Mouse (Mus musculus) forebrain, embryonic 11.5 days (tissue): ENCODE measurements at regions not wholly inside any gene's neighbourhood (a gene's known extent, or its start where the extent isn't known, plus 50 kb on each side); places are given as distances from the start of the nearest gene placed in this dataset.

ENCODE experiments used
- ATAC-seq: fragments of 200-750 bp; cut with Nextera tagmentation; replicated peaks from 2 replicates; pipeline ENCODE4 v1.8.0; 2017; ENCODE audit warnings: moderate TSS enrichment; ENCODE audit not compliant: low FRiP score
- DNase-seq: peaks from one replicate; pipeline ENCODE4 v3.0.0-alpha.2; 2017; ENCODE audit warnings: low spot score
- H3K27ac ChIP-seq: fragments of 300-500 bp; sonication (generic); 2 replicates; pipeline ENCODE4 v1.5.1; 2014; ENCODE audit warnings: low read depth, low read length
- H3K27me3 ChIP-seq: fragments of 300-500 bp; sonication (generic); 2 replicates; pipeline ENCODE4 v1.6.1; 2014; ENCODE audit warnings: mild to moderate bottlenecking, low read length, mixed read lengths; ENCODE audit not compliant: control insufficient read depth, insufficient read depth
- H3K36me3 ChIP-seq: fragments of 300-500 bp; sonication (generic); 2 replicates; pipeline ENCODE4 v1.6.1; 2014; ENCODE audit warnings: mild to moderate bottlenecking, low read length, moderate library complexity, mixed read lengths; ENCODE audit not compliant: control insufficient read depth, insufficient read depth
- H3K4me1 ChIP-seq: fragments of 300-500 bp; sonication (generic); replicated peaks from 2 replicates; pipeline ENCODE4 v1.6.1; 2014; ENCODE audit warnings: low read length, mixed read lengths; ENCODE audit not compliant: control insufficient read depth, insufficient read depth
- H3K4me2 ChIP-seq: fragments of 300-500 bp; sonication (generic); 2 replicates; pipeline ENCODE4 v1.6.1; 2014; ENCODE audit warnings: low read depth, mild to moderate bottlenecking, low read length, moderate library complexity, mixed read lengths; ENCODE audit not compliant: severe bottlenecking
- H3K4me3 ChIP-seq: fragments of 300-500 bp; sonication (generic); 2 replicates; pipeline ENCODE4 v1.5.1; 2014; ENCODE audit warnings: low read depth, low read length
- H3K9ac ChIP-seq: fragments of 300-500 bp; sonication (generic); 2 replicates; pipeline ENCODE4 v1.6.1; 2014; ENCODE audit warnings: low read length
- H3K9me3 ChIP-seq: fragments of 300-500 bp; sonication (generic); 2 replicates; pipeline ENCODE4 v1.6.1; 2016; ENCODE audit warnings: low read length, mixed read lengths; ENCODE audit not compliant: control insufficient read depth
- WGBS: fragments of 180-500 bp; shearing (Covaris S2); extraction: QIAGEN DNeasy Blood & Tissue Kit; methylation state at CpG from one replicate; pipeline ENCODE4 v1.1.7; 2014; 5-methylcytosine and 5-hydroxymethylcytosine counted together

DNA sequence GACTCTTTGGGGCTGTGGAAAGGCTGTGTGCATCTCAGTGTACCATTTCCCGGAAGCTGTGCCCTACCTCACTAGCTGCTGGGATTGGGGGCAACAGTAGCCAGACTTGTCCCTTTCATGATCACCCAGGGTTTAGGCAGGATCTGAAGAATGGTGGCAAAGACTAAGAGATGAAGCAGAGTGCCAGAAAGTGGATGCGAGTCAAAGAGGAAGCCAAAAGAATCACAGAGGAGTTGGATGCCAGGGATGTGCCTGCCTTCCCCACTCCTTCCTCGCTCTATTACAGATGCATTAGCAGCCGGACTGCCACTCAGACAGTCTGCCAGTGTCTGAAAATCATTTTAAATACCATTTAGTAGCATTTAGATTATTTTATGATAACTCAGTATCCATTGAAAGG, 271.5 kb upstream of the Slc24a2 start:
- WGBS, result 97% methylated on average over 4 of the region's 4 CpGs
- H3K4me2 ChIP-seq, result no peak overlapping the region
- no peaks in the 10 kb centered on the region for H3K27me3 ChIP-seq
- H3K27ac ChIP-seq, result no peak overlapping the region
- H3K4me3 ChIP-seq, result no peak overlapping the region
- DNase-seq, result no peak
- H3K36me3 ChIP-seq, result no peaks in the 10 kb centered on the region
- H3K4me1 ChIP-seq, result no peaks in the 10 kb centered on the region
- no peak for ATAC-seq
- no peaks in the 10 kb centered on the region for H3K9me3 ChIP-seq
- no peak overlapping the region for H3K9ac ChIP-seq

DNA sequence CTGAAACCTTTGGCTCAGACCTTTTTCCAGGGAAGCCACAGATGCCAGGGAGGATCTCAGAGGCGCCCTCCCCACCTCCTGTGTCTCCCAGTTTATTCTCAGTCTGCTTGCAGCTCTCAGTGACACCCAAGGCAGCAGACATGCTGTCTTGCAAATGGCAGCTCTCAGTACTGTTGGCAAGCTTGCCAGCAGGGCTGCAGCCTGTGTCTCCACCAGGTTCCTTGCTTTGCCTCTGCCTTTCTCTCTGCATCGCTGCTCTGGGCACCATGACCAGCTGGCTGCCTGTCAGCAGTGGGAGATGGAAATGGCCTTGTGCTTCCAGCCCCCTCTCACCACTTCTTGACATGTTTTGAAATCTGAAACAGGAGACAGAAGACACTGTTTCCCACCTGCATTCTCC, 270.2 kb upstream of the Slc24a2 start:
- Histone ChIP-seq H3K27ac (no peak overlapping the region), H3K9ac (no peak overlapping the region), H3K4me1 (no peaks in the 10 kb centered on the region), H3K4me2 (no peak overlapping the region), H3K9me3 (no peaks in the 10 kb centered on the region), H3K36me3 (no peaks in the 10 kb centered on the region), H3K27me3 (no peaks in the 10 kb centered on the region), H3K4me3 (no peak overlapping the region)
- WGBS, result 88% methylated on average over 2 of the region's 2 CpGs
- ATAC-seq (no peak), DNase-seq (no peak)

DNA sequence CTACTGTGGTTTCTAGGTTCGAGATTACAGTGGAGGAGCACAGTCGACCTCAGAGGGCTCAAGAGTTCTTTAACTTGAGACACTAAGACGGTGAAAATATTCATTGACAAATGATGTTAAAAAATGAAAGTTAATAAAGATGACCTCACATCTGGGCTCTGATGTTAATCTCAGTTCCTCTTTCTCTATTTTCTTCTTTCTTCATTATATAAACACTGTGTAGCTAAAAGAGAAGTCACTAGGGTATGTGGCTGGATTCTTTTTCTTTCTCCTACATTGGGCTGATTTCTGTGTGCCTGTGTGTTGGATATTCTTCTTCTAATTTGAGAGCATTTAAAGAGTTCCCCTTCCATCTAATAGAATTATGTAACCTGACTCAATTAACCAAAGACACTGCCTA, 257.5 kb upstream of the Slc24a2 start:
- Histone ChIP-seq H3K27ac (no peak overlapping the region), H3K4me1 (no peaks in the 10 kb centered on the region), H3K9ac (no peak overlapping the region), H3K9me3 (no peaks in the 10 kb centered on the region), H3K4me3 (no peak overlapping the region), H3K27me3 (no peaks in the 10 kb centered on the region), H3K4me2 (no peak overlapping the region), H3K36me3 (no peaks in the 10 kb centered on the region)
- DNase-seq (no peak), ATAC-seq (no peak)
- WGBS, result 89% methylated on average over 3 of the region's 3 CpGs

DNA sequence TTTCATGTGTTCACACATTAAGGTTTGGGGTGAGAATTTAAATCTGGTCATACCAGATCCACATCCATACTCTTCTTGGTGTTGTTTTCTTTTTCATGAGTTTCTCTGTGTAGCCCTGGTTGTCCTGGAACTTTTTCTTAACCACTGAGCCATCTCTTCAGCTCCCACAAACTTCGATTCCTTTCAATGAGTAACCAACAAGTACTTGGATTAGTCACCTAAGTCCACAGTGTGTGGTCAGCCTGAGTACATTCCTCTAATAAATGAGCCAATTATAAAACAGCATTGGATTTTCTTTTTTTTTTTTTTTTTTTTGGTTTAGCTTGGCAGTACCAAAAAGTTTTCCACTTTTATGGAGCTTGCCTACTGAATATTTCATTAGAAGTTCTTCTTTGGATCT, 245.3 kb upstream of the Slc24a2 start:
- no peak overlapping the region for H3K4me3 ChIP-seq
- H3K27ac ChIP-seq, result no peak overlapping the region
- H3K9ac ChIP-seq, result no peak overlapping the region
- H3K36me3 ChIP-seq, result no peaks in the 10 kb centered on the region
- ATAC-seq (no peak), DNase-seq (no peak)
- H3K9me3 ChIP-seq, result no peaks in the 10 kb centered on the region
- no peaks in the 10 kb centered on the region for H3K4me1 ChIP-seq
- H3K27me3 ChIP-seq, result no peaks in the 10 kb centered on the region
- WGBS, result 73% methylated on average over 1 of the region's 1 CpGs
- no peak overlapping the region for H3K4me2 ChIP-seq

DNA sequence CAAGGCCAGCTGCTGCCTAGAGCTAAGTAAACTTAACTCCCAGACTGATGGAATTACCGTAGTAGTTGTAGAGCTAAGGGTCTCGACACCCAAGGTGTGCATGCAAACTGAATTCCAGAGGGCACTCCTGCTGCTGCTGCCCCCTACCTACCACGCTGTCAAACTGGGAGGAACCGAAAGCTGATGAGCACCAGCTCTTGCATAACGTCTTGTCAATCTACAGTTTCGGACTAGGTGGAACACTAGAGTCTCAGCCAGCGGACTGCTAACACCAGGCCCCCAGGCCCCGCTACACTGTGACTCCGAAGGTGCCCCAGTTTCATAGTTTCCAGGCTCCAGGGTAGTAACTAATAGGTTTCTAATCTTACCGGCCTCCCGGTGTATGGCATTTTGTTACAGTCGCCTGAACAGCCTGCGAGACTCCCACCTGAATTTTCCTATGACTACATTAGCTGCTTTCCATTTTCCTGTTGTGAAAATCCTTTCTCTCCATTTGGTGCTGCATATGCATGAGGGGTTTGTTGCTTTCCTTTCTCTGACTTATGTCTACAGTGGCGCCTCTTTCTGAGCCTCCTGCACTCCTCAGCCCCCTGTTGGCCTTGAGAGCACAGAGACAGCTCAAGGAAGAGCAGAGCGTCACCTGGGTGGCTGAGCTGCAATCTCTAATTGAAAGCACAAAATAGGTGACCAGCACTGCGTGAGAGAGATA, 243.2 kb upstream of the Slc24a2 start:
- ATAC-seq, result no peak
- DNase-seq, result no peak
- H3K27ac ChIP-seq, result no peak overlapping the region
- H3K4me2 ChIP-seq, result no peak overlapping the region
- no peaks in the 10 kb centered on the region for H3K27me3 ChIP-seq
- H3K9ac ChIP-seq, result no peak overlapping the region
- no peaks in the 10 kb centered on the region for H3K36me3 ChIP-seq
- H3K9me3 ChIP-seq, result no peaks in the 10 kb centered on the region
- no peaks in the 10 kb centered on the region for H3K4me1 ChIP-seq
- 87% methylated on average over 16 of the region's 16 CpGs for WGBS
- H3K4me3 ChIP-seq, result no peak overlapping the region

DNA sequence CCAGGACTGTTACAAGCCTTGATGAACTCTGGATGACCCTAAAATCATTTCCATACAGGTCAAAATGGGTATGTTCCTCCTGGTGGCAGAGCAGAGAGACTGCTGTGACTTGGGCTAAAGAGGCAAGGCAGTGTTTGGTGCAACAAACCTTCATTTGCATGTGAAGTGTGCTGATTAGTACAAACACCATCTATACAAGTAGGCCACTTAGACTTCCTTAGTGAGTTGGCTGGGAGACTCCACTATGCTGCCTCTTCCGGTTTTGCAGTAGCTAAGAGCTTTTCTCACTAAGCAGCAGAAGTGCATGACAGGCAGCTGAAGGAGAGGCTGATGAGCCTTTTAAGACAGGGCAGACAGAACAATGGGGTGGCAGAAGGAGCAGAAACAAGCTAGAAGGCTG, 242.5 kb upstream of the Slc24a2 start:
- DNase-seq (no peak), ATAC-seq (0 out of 2 replicates have a peak, but pooled peaks have one; percentile 24)
- Histone ChIP-seq H3K4me2 (no peak overlapping the region), H3K4me1 (no peaks in the 10 kb centered on the region), H3K4me3 (no peak overlapping the region), H3K9ac (no peak overlapping the region), H3K36me3 (no peaks in the 10 kb centered on the region), H3K27me3 (no peaks in the 10 kb centered on the region), H3K27ac (no peak overlapping the region), H3K9me3 (no peaks in the 10 kb centered on the region)
- WGBS, result 52% methylated on average over 1 of the region's 1 CpGs

DNA sequence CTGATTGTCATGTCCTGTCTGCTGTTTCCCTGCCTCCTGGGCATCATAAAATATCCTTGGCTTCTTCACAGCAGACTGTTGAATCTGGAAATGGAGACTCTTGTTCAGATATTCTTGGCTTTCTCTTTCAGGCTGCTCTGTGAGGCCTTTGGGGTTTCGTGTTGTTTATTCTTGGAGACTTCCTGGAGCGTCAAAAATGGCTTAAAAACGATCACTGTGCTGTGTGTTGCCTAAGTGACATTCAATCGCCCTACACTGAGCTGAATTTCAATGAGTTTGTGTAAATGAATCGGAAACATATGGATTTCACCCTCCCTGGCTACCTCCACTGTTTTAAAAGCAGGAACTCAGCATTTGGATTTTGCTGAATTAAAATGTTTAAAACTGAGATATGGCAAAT, 241.1 kb upstream of the Slc24a2 start:
- Histone ChIP-seq H3K27me3 (no peaks in the 10 kb centered on the region), H3K4me2 (no peak overlapping the region), H3K36me3 (no peaks in the 10 kb centered on the region), H3K9ac (no peak overlapping the region), H3K27ac (no peak overlapping the region), H3K4me1 (no peaks in the 10 kb centered on the region), H3K4me3 (no peak overlapping the region), H3K9me3 (no peaks in the 10 kb centered on the region)
- no peak for ATAC-seq
- DNase-seq, result no peak
- 70% methylated on average over 5 of the region's 5 CpGs for WGBS

DNA sequence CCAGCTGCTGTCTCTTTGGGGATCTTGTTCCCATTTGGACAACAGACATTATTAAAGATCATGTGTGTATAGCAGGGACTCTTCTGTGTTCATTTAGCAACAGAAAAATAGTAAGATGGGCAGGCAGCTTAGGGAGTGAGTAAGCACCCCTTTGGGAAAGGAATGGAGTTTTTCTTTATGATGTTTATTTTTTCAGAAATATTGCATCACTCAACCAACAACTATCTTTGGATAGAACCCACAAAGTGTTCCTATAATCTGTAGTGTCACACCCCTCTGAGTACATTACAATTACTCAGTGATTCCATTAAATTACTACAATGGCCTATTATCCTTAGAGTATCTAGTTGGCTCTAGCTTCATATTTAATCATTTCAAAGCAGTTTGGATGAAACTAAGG, 237.3 kb upstream of the Slc24a2 start:
- H3K9me3 ChIP-seq, result no peaks in the 10 kb centered on the region
- no peak overlapping the region for H3K27ac ChIP-seq
- ATAC-seq, result no peak
- no peaks in the 10 kb centered on the region for H3K36me3 ChIP-seq
- H3K4me3 ChIP-seq, result no peak overlapping the region
- H3K4me1 ChIP-seq, result no peaks in the 10 kb centered on the region
- no peaks in the 10 kb centered on the region for H3K27me3 ChIP-seq
- no peak for DNase-seq
- H3K9ac ChIP-seq, result no peak overlapping the region
- H3K4me2 ChIP-seq, result no peak overlapping the region

DNA sequence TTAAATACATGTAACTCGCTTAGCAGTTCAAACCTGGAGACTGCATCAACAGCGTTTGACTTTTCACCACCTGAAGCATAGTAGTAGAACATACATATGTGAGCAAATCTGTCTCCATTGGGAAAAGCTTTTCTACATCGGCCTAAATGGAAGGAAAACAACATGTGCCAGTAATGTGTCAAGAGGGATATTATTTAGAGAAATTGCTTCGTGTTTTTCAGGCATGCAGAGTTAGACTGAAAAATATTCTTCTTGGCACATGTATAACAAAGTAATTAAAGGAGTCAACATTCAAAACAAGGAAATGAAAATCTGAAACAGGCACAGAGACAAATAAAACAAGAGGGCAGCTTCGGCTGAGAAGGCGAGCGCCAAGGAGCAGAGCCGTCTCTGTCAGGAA, 236.7 kb upstream of the Slc24a2 start:
- H3K27ac ChIP-seq, result no peak overlapping the region
- no peak for ATAC-seq
- no peak overlapping the region for H3K4me3 ChIP-seq
- 87% methylated on average over 8 of the region's 8 CpGs for WGBS
- H3K36me3 ChIP-seq, result no peaks in the 10 kb centered on the region
- no peaks in the 10 kb centered on the region for H3K27me3 ChIP-seq
- no peak for DNase-seq
- H3K9ac ChIP-seq, result no peak overlapping the region
- no peaks in the 10 kb centered on the region for H3K4me1 ChIP-seq
- no peaks in the 10 kb centered on the region for H3K9me3 ChIP-seq
- H3K4me2 ChIP-seq, result no peak overlapping the region
